ENCODE assay signal across 14 mouse cellular contexts in genomic region chr2:18916042-18916407, GRCm38 (mm10).
DNase-seq lines count a peak whose midpoint lies in the region; ATAC-seq and TF ChIP-seq lines count a peak whose summit lies in the region.
"Had no signal": no experiment of that assay in that cellular context is flagged by ENCODE, and none has a peak within 500 bp of the region (broad histone marks: within the 10 kb centered on the region; RNA-seq: fewer than 3 reads in every experiment).

No protein-coding gene starts in this region.

- 0 out of 2 replicates have a peak, but pooled peaks have one; percentile 34 for ATAC-seq in forebrain, embryonic 15.5 days (replicated peaks)
- ATAC-seq in forebrain, embryonic 11.5 days (replicated peaks; ENCODE audit: low FRiP score), result no peak
- ATAC-seq in kidney, embryonic 14.5 days (ENCODE audit: low FRiP score, low TSS enrichment), result no peak

- H3K9ac ChIP-seq in forebrain, embryonic 15.5 days (replicated peaks), result no peak overlapping the region
- no peak overlapping the region for H3K9ac ChIP-seq in forebrain, embryonic 11.5 days (ENCODE audit: low read length)
- H3K9ac ChIP-seq in kidney, embryonic 14.5 days (ENCODE audit: low read depth, low read length), result no peak overlapping the region
- H3K9ac ChIP-seq: embryonic facial prominence, embryonic 15.5 days; hindbrain, embryonic 15.5 days had no signal

- no peak overlapping the region for H3K4me3 ChIP-seq in forebrain, embryonic 15.5 days
- H3K4me3 ChIP-seq in forebrain, embryonic 11.5 days (ENCODE audit: low read depth, low read length), result no peak overlapping the region
- H3K4me3 ChIP-seq in kidney, embryonic 14.5 days (ENCODE audit: low read length), result no peak overlapping the region
- H3K4me3 ChIP-seq in spleen, adult 2 months (ENCODE audit: extremely low read depth, insufficient read depth, insufficient read length), result no peak overlapping the region
- H3K4me3 ChIP-seq: embryonic facial prominence, embryonic 15.5 days; hindbrain, embryonic 15.5 days; myocyte had no signal

- no peak for TF ChIP-seq POLR2A in spleen, adult 2 months (IDR thresholded peaks at IDR 0.05; ENCODE audit: low read depth, low read length)

- no peaks in the 10 kb centered on the region for H3K36me3 ChIP-seq in forebrain, embryonic 15.5 days
- no peaks in the 10 kb centered on the region for H3K36me3 ChIP-seq in forebrain, embryonic 11.5 days (ENCODE audit: control insufficient read depth, insufficient read depth, low read length)
- H3K36me3 ChIP-seq in kidney, embryonic 14.5 days (ENCODE audit: control insufficient read depth, insufficient read depth, low read length), result no peaks in the 10 kb centered on the region
- no peaks in the 10 kb centered on the region for H3K36me3 ChIP-seq in spleen, adult 2 months (ENCODE audit: control insufficient read depth, insufficient read depth, low read length)
- H3K36me3 ChIP-seq: embryonic facial prominence, embryonic 15.5 days; hindbrain, embryonic 15.5 days had no signal

- H3K4me1 ChIP-seq in forebrain, embryonic 15.5 days, result peaks cover 18% of the 10 kb centered on the region; the same call in 1 of the 2 replicates
- peaks cover 4% of the 10 kb centered on the region; the same call in 1 of the 2 replicates for H3K4me1 ChIP-seq in forebrain, embryonic 11.5 days (replicated peaks; ENCODE audit: control insufficient read depth, insufficient read depth, low read length)
- H3K4me1 ChIP-seq in kidney, embryonic 14.5 days (ENCODE audit: control insufficient read depth, insufficient read depth, low read length), result peaks cover 47% of the 10 kb centered on the region
- peaks cover 20% of the 10 kb centered on the region for H3K4me1 ChIP-seq in spleen, adult 2 months (ENCODE audit: control insufficient read depth, insufficient read depth, insufficient read length)

- TF ChIP-seq CTCF in spleen, adult 2 months (IDR thresholded peaks at IDR 0.05; ENCODE audit: extremely low read depth, insufficient read depth, insufficient read length, insufficient replicate concordance), result no peak

- DNase-seq in forebrain, embryonic 11.5 days (ENCODE audit: low spot score), result no peak
- DNase-seq in kidney, adult 18-20 months, result no peak
- DNase-seq in spleen, adult 2 months (ENCODE audit: low read depth in 1 of 2, low spot score in 2 of 2), result no peak
- DNase-seq in spleen, postnatal 14 days (ENCODE audit: low spot score in 2 of 2), result no peak
- DNase-seq in naive thymus-derived CD4-positive, alpha-beta T cell, adult 2 months (ENCODE audit: low read depth), result peak; percentile 49
- DNase-seq in testis, postnatal 14 days (ENCODE audit: low spot score), result no peak
- DNase-seq: cerebellum, adult 11 months; lung, postnatal 4 days had no signal

- no peaks in the 10 kb centered on the region for H3K9me3 ChIP-seq in forebrain, embryonic 15.5 days
- H3K9me3 ChIP-seq in forebrain, embryonic 11.5 days (ENCODE audit: control insufficient read depth, low read length), result no peaks in the 10 kb centered on the region
- H3K9me3 ChIP-seq in kidney, embryonic 14.5 days (ENCODE audit: control insufficient read depth, low read length), result no peaks in the 10 kb centered on the region
- H3K9me3 ChIP-seq: embryonic facial prominence, embryonic 15.5 days; hindbrain, embryonic 15.5 days had no signal

- no peak overlapping the region for H3K4me2 ChIP-seq in forebrain, embryonic 15.5 days (replicated peaks)
- H3K4me2 ChIP-seq in forebrain, embryonic 11.5 days (ENCODE audit: low read depth, low read length, severe bottlenecking), result no peak overlapping the region
- H3K4me2 ChIP-seq in kidney, embryonic 14.5 days (replicated peaks; ENCODE audit: low read depth, low read length), result no peak overlapping the region
- H3K4me2 ChIP-seq: embryonic facial prominence, embryonic 15.5 days; hindbrain, embryonic 15.5 days had no signal

- H3K27me3 ChIP-seq in forebrain, embryonic 15.5 days, result no peaks in the 10 kb centered on the region
- H3K27me3 ChIP-seq in forebrain, embryonic 11.5 days (ENCODE audit: control insufficient read depth, insufficient read depth, low read length), result no peaks in the 10 kb centered on the region
- no peaks in the 10 kb centered on the region for H3K27me3 ChIP-seq in kidney, embryonic 14.5 days (ENCODE audit: control insufficient read depth, insufficient read depth, low read length)
- H3K27me3 ChIP-seq in spleen, adult 2 months (ENCODE audit: control insufficient read depth, insufficient read depth, low read length), result no peaks in the 10 kb centered on the region
- H3K27me3 ChIP-seq: embryonic facial prominence, embryonic 15.5 days; hindbrain, embryonic 15.5 days had no signal

- WGBS in forebrain, embryonic 15.5 days, result 87% methylated on average over 2 of the region's 2 CpGs
- 89% methylated on average over 2 of the region's 2 CpGs for WGBS in forebrain, embryonic 11.5 days
- 63% methylated on average over 2 of the region's 2 CpGs for WGBS in kidney, embryonic 14.5 days
- 30% methylated on average over 2 of the region's 2 CpGs for WGBS in spleen, adult 2 months

- H3K27ac ChIP-seq in forebrain, embryonic 15.5 days (replicated peaks), result no peak overlapping the region
- no peak overlapping the region for H3K27ac ChIP-seq in forebrain, embryonic 11.5 days (ENCODE audit: low read depth, low read length)
- 0 out of 2 replicates have a peak overlapping the region, but pooled peaks have one; percentile 47 for H3K27ac ChIP-seq in kidney, embryonic 14.5 days (ENCODE audit: low read depth, low read length)
- H3K27ac ChIP-seq in spleen, adult 2 months (ENCODE audit: insufficient read depth, low read length), result peak overlapping the region; percentile 44
- H3K27ac ChIP-seq: embryonic facial prominence, embryonic 15.5 days; hindbrain, embryonic 15.5 days; stomach, postnatal 0 days had no signal

Comparison
In these comparisons a context has a peak if more than half of its experiments do, and no peak if none do; other contexts are left out.
1. H3K27ac ChIP-seq: peak in kidney, embryonic 14.5 days (single experiment) and spleen, adult 2 months (single experiment); none in forebrain, embryonic 15.5 days (single experiment) and forebrain, embryonic 11.5 days (single experiment).